ENCODE assay signal across 25 mouse cellular contexts in the genomic region with DNA sequence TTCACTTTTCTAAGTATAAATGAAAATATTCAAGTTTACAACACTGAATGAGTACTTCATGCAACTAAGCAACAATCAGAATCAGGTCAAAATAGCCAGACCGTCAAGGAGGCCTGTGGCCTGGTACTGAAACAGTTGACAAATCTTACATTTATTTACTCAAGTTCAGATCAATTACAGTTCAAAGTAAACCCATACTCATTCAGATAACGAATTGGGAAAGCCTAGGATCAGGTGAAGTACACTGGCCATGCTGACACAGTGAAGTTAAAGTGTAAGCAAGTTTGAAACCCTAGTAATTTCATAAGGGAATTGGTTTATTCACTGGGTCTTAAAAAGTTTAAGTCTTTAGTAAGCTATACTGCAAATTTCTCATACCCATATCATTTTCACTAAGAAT.
"Had no signal": no experiment of that assay in that cellular context is flagged by ENCODE, and none has a peak within 500 bp of the region (broad histone marks: within the 10 kb centered on the region; RNA-seq: fewer than 3 reads in every experiment).

No protein-coding gene starts in this region.

- H3K27ac ChIP-seq: gastrocnemius, adult 2 months; heart, embryonic 10.5 days; hindbrain, embryonic 10.5 days; hindbrain, embryonic 12.5 days; hindbrain, embryonic 14.5 days; kidney, embryonic 15.5 days; kidney, postnatal 0 days; limb, embryonic 13.5 days; limb, embryonic 15.5 days had no signal

- H3K27me3 ChIP-seq: heart, embryonic 12.5 days; hindbrain, embryonic 12.5 days; kidney, embryonic 15.5 days; limb, embryonic 13.5 days; limb, embryonic 15.5 days had no signal

- H3K4me1 ChIP-seq: heart, embryonic 10.5 days; hindbrain, embryonic 10.5 days; hindbrain, embryonic 12.5 days; limb, embryonic 15.5 days had no signal

- H3K9me3 ChIP-seq: heart, embryonic 10.5 days; heart, embryonic 12.5 days; hindbrain, embryonic 10.5 days; hindbrain, embryonic 12.5 days; kidney, embryonic 15.5 days; limb, embryonic 13.5 days; limb, embryonic 15.5 days had no signal

- ATAC-seq: hindbrain, embryonic 16.5 days; intestine, embryonic 16.5 days had no signal

- H3K4me3 ChIP-seq: gastrocnemius, adult 2 months; heart, embryonic 10.5 days; heart, embryonic 12.5 days; hindbrain, embryonic 10.5 days; hindbrain, embryonic 12.5 days; kidney, embryonic 15.5 days; limb, embryonic 13.5 days; limb, embryonic 15.5 days had no signal

- H3K9ac ChIP-seq: heart, embryonic 12.5 days; hindbrain, embryonic 12.5 days; hindbrain, embryonic 14.5 days; kidney, embryonic 15.5 days; limb, embryonic 13.5 days; limb, embryonic 15.5 days had no signal

- H3K4me2 ChIP-seq: heart, embryonic 12.5 days; hindbrain, embryonic 12.5 days; hindbrain, embryonic 14.5 days; kidney, embryonic 15.5 days; limb, embryonic 13.5 days; limb, embryonic 15.5 days had no signal

- DNase-seq: gastrocnemius, adult 2 months; gastrocnemius, postnatal 10 days; gastrocnemius, postnatal 25 days; heart, adult 18-20 months; heart, postnatal 10 days; heart, postnatal 4 days; kidney, adult 11 months; kidney, adult 2 months; kidney, adult 9 months; kidney, postnatal 14 days; kidney, postnatal 36 days; layer of hippocampus, adult 9-11 months; layer of hippocampus, postnatal 36 days; left cerebral cortex, postnatal 4 days had no signal
